Mouse (Mus musculus): ENCODE data around the gene Ncdn.
A peak's percentile ranks its signal among the peaks of the same experiment; 100 is the strongest.

The Ncdn gene

DNA sequence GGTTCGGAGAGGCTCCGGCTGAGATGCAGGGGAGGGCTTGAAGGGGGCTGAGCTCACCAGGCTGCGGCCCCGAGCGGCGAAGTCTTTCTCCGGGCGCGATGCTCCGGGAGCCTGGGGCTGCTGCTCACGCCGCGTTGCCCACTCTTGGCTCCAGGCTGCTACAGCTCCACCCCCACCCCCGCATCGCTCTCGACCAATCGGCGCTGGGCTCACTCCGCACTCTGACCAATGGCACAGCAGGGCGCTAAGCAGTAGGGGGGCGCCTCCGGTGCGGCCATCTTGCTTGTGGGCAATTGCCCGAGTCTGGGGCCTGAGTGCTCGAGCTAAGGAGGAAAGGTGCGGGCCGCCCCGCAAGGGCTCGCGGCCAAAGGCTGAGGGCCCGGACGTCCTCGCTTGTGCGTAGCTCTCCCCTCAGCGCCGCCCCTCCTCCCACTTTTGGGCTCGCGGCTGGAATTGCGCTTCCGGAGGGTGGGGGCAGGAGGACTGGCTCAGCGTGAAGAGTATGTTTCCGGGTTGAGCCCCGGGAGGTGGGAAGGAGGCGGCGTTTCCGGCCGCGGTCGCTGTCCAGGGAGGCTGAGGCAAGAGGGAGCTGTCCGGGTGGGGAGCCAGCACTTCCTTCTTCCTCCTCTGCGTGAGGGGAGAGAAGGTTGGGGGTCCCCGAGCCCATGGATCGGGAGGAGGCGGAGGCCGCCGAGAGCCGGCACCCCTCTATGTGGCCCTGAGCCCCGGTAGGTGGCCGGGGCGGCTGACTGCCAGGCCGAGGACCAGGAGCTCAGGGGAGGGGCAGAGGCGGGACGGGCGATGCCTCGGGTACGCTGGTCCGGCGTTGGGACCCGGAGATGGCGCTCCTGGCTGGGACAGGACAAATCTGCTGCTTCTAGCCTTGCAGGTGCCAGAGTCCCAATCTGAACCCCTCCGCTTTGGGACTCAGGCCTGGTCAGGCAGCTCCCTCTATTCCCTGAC lies at the start of gene Ncdn, which contains the start of gene AU040320:
Ncdn (minus strand) TSS at position 171 of the 963 bp plus-strand sequence.
AU040320 (plus strand) TSS at position 277 of the 963 bp plus-strand sequence.
- DNase-seq: peak; percentile 92 to 94

GRCm38 (mm10) chr4:126802174-126802573 lies 48.9 kb upstream of the Ncdn start:
- DNase-seq: no peak

DNA sequence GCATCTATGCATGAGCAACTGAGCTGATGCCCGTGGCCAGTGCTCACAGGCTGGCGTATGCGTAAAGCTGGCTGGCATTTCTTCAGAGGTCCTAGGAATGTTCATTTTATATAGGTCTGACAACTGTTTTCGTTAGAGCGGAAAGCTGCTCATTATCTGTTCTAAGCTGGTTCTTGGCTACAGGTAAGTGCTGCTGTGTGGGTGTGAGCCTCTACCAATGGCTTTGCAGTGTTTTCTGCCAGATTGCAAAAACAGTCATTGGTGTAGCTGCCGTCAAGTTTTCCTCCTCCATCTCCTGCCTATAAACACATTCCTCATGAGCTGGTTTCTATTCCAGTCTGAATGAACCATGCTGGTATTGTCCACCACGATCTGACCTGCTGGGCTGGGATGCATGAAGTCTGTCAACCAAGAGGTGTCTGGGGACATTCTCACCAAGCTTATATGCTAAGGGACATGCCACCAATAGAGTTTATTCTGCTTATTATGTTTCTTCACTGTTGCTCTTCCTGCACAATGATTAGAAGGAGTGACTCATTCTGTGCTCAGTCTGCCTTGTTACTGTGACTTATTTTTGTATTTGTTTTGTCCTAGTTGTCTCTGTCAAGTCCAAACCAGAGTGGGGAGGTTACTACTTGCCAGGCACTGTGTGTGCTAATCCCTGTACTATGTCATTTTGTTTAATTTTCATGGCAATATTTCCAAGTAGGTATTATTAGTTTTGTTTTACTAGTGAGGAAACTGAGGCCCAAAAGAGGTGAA lies 39.3 kb upstream of the Ncdn start:
- DNase-seq: no peak

DNA sequence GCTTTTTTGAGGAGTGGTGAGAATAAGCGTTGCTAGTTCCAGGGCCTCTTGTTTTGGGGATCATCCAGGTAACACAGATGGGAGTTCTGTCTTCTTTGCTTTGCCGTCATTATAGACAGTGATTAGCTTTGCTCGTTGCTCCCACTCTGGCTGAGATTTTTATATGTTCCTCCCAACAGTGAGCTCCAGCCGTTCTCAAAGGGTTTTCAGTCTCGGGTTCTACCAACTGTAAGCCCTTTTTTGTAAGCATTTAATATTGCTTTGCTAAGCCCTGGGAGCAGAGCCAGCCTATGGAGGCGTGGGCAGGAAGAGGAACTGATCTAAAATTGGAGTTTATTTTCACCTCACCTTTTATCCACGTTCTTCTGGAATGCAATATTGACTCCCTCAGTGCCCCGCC lies 29.8 kb upstream of the Ncdn start:
- no peak for DNase-seq

DNA sequence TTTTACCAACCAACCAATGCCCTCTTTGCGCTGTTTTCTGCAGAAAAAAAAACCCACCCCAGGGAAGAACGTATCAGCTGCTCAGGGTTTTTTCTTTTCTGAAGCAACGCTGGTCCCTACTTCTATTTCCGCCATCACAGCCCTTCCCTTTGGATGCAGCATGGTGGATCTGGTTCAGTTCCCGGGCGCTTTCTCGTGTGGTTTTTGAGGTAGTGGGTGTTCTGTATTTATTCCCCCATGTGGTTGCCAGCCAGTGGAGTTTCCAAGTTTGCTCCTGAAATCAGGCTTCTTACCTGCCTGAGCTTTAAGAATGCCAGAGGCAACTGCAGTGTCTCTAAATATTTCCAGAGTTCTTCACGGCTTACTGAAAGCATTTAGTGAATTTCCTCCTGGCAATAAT lies 29.3 kb upstream of the Ncdn start:
- no peak for DNase-seq

GRCm38 (mm10) chr4:126781871-126782270 lies 28.6 kb upstream of the Ncdn start:
- DNase-seq: no peak

DNA sequence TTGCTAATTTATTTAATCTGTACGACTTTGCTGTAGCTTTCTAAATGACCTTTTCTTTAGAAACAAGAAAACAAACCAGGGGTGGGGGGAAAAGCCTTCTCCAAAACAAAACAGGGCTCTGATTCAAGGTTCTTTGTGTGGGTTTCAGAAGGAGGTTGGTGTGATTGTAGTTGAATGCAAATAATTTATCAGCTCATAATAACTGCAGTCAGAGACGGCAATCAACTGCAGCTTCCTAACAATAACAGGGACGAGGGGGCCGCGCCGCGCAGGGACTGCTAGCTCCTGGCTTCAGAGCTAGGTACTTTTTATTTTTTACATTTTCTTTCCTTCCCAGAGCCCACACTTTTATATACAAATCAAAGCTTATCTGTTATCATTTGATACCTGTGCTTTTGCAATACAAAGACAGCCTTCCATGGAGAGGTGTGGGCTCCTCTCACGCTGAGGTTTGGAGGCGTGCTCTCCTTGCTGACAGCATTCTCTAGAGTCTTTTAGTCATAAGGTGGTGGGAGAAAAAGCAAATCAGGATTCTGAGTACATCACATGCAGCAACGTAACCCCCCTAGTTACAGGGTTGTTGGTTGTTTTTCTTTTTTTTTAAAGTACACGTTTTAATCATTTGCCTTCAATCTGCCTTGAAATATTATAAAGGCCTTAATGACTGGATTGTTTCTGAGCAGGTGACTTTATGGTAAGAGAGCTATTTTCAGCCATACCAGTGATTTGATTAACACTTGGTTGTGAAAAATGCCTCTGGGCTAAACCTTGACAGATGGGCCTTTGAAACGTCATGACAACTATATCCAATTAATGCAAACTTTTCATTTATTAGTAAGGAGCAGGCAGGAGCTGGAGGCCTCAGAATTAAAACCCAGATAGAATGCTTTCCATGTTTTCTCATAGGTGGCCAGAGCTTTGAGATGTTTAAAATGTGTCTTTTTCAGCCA lies 26.9 kb upstream of the Ncdn start:
- DNase-seq: no peak

GRCm38 (mm10) chr4:126779148-126779581 lies 25.9 kb upstream of the Ncdn start:
- DNase-seq: no peak

DNA sequence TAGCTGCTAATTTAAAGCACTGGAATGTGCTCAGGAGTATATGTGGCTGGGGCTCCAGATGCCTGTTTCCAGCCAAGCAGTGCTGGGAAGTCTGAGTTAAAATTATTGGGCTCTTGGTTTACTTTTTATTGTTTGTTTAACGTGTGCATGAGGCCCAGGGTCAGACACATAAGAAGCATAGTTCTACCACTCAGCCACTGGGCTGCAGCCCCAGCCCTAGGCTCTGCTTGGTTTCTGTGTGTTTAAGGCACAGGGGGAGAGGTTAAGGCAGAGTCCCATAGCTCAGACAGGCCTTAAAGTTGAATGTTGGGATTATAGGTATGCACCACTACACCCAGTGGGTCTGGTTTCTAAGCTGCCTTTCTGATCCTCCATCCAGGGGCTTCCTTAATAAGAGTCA lies 21.9 kb upstream of the Ncdn start:
- no peak for DNase-seq

DNA sequence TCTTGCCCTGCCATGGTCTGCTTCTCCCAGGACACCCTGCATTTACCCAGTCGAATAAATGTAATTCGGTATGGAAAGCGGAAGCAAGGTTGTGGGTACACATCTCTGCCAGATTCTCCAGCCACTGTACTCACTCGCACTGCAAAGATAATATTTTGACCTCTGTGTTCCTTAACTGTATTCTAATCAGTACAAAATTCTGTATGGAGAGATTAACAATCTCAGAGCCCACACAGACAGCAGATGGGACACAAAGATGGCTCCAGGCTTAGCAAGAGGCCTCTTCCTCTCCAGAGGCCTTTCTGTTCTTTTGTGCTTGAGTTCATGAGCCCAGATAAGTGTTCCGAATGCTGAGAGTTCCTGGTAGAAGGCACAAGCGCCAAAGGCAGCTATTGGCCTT lies 20.6 kb upstream of the Ncdn start:
- DNase-seq: no peak

DNA sequence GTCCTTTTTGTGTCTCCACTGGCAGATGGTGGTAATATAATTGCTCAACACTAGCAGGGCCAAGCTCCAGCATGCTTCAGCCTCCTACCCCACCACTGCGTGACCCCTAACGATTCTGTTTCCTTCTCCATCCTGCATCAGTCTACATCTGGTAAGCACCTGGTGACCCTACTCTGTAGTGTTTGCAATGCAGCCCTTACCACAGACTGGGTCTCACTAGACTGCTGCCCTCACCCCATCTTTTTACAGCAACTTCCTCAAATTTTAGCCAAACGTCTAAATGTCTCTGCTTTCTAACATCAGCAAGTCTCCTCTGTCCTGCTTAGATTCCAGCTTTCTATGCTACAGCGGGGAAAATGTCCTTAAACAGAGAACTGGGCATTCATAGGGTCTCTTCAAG lies 17.6 kb upstream of the Ncdn start:
- no peak for DNase-seq

GRCm38 (mm10) chr4:126769800-126770563 lies 16.7 kb upstream of the Ncdn start:
- no peak for DNase-seq

- no peak for DNase-seq
Observed at GRCm38 (mm10) chr4:126763483-126763882, 10.2 kb upstream of the Ncdn start.

DNA sequence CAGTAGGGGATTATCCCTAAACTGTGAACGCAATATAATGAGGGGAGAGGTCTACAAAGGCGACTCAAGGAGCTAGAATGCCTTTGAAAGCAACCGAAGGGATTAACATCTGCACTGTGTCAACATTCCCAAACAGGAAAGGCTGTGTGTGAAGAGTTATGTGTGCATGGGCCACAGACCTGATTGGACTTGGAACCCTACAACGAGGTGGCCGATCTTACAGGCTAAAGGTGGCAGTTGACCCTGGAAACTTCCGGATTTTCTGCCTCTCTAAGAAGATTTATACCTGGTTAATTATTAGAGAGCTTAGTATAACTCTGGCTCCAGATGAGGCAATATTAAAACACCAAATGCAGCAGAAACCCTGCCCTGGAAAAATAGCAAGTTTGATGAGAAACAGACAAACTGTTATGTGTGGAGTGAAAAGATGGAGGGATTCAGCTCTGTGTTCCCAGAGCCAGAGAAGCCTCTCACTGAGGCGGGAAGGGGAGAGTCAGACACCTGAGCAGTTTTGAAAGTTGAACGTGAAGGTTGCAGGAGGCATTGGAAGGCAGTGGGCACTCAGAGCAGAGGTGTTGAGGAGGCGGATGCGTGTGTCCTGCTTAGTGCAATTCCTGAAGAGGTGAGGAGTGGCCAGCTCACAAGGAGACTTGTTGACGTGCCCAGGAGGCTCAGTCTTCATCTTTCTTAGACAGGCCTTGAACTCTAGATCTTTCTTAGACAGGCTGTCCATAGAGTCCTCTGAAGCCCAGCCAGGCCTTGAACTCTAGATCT lies 9.5 kb upstream of the Ncdn start:
- DNase-seq: no peak

DNA sequence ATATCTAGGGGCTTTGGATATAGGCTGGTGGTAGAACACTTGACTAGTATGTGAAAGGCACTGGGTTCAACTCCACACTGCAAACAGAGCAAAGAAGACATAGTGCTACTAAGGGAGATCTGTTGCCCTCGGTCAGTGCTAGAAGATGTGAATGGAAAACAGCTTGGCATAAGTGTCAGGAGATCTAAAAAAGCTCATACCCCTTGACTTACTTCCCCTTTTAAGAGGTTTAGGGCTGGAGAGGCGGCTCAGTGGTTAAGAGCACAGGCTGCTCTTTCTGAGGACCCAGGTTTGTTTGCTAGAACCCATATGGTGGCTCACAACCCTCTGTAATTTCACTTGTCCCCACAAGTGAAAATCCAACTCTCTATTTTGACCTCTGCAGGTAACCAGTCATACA lies 6.2 kb upstream of the Ncdn start:
- DNase-seq: no peak

DNA sequence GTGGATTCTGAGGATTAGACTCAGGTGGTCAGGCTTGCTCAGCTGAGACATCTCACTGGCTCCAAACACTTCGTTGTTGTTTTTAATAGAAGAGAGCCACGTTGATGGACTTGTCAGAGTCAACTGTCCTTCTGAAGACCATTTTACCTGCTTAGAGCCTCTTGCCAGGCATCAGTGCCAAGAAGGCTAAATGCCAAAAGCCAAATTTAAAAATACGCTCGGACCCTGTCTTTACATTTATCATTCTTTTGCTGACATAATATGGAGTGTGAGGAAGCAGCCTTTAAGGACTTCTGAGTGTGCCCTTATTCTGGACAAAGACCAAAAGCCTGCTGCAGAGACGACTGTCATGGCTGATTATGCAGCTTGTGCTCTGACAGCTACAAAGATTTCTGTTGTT lies 5.1 kb upstream of the Ncdn start:
- no peak for DNase-seq

DNA sequence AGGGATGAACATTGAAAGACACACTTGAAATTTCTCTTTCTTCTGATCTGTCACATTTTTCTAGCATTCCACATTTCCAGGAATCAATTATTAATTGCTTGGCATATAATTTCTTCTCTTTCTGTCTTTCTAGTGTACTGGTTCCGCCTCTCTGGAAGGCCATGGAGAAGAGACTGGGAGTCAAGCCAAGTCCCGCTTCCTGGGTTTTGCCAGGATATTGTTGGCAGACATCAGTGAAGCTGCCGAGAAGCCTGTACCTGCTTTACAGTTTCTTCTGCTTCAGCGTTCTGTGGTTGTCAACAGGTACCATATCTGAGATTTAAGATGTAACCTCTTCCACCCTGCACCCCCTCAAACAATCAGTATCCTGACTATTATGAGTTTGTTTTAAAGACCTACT lies 3.5 kb upstream of the Ncdn start:
- no peak for DNase-seq

DNA sequence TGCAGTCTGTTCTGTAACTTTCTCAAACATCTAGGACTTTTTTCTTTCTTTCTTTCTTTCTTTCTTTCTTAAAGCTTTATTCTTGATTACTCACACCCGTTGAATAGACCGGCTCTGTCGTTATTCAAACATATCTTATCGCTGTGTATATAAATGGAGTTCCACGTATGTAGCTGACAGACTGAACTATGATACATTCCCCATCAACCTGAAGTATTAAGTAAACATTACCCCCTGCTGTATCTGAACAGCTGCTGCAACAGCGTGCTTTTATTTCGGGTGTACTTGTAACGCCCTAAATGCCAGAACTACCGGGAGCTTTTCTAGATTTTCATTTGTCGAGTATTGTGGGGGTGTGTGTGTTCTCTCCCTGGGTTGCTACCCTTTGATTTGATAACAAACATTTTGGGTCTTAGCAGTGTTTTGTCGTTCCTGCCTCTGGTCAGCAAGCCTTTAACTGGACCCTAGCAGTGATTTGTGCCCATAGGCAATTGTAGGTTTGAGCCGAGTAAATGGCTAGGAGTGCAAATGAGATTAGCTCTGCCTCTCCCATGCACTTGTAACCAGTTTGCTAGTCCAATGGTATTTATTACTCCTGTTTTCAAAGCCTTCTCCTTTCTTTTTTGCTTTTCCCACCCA lies 1.6 kb upstream of the Ncdn start:
- DNase-seq: no peak

- no peak for DNase-seq
Observed at GRCm38 (mm10) chr4:126754231-126754611, 983 bp upstream of the Ncdn start.

DNA sequence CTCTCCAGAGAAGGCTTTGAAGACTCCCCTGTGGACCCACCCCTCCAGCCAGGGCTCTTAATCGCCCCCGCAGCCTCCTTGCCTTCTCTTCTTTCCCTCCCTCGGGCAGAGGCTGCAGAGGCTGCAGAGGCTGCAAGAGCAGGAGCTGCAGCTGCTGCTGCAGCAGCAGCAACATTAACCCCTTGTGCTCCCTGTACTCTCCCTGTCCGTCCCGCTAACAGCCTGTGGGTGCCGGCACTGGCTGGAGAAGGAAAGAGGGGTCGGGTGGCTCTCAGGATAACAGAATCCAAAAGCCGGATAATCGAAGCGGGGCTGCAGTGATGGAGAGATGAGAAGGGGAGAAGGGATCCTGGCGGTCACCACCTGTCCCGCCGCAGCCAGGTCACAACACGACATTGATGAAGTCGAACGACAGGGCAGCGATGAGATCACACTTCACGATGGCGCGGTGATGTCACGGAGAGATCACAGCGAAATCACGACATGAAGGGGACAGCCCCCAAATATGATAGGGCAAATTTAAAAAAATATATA lies 563 bp downstream of the Ncdn start:
- DNase-seq: peak in 1 of 2 experiments; percentile 32
